Mouse (Mus musculus): Measurements from ENCODE around the gene Capn11.

Gene Capn11

DNA sequence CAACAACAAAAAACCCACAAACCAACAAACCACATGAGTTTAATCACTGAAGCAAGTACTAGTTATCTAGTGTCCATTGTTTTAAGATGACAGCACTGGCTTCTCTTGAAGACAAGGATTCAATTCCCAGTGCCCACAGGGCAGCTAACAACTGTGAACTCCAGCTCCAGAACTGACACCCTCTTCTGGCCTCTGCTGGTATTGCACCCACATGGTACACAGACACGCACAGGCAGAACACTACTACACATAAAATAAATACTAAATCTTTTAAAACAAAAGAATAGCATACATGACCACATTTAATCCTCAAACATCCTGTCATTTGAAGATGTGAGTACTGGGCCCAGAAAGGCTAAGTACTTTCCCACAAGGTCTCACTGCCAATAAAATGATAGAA is 22.5 kb upstream of the Capn11 start:
- DNase-seq, result no peak

DNA sequence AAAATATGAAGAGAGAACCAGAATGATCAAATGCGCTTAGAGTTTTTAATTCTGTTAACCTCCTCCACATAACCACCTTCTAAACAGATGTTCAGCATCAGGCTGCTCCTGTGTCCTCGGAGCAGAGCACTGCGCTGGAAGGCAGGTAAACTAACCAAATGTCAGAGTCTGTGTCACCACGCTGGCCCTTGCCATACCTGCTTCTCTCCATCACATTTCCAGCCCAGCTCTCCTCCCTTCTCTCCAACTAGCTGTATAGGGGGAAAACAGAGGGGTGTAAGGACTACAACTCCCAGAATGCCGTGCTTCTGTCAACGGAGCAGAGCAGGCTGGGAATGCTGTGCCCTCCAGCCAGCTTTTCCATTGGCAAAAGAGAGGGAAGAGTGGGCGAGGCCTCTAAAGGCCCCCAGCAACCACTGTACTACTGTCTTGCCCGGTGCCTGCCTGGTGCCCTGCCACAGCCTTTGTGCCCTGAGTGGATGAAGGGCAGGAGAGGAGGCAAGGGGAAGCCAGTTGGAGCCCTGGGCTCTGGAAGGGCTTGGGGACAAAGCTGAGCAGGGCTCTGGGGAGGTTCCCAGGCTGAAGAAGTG is 21.4 kb upstream of the Capn11 start:
- peak; percentile 41 to 44 for DNase-seq

DNA sequence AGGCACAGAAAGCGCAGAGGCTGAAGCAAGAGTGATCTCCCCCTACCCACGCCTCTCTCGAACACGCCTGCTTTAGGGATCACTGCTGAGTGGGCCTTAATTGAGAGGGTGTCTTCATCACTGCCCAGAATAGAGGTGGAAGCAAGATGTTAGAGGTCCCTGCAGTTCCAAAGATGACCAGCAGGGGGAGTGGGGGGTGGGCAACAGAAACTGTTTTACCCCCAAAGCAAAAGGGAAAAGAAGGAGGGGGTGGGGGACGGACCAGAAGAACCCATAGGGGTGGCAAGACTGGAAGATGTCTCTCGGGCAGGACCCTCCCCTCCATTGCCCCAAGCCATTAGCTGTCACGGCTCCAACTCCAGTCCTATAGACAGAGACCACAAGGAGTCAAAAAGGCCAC is 19.0 kb upstream of the Capn11 start:
- peak in 1 of 2 experiments; percentile 54 for DNase-seq

DNA sequence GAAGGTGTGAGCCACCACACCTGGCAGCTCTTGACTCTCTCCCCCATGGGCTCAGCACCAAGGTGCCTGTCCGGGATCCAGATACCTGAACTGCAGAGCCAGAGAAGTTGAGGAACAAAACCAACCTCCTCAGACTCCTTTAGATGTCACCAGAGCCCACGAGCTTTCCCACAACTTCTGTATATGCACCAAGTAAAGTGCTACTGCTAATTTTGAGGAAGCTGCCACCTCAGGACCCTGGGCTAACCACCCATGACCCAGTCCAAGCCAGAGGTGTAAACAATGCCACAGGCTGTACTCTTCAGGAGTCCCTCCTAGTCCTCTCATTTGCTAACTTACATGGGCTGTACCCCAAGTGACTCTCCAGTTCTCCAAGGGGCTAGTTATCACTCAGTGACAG is 13.5 kb upstream of the Capn11 start:
- no peak for DNase-seq

DNA sequence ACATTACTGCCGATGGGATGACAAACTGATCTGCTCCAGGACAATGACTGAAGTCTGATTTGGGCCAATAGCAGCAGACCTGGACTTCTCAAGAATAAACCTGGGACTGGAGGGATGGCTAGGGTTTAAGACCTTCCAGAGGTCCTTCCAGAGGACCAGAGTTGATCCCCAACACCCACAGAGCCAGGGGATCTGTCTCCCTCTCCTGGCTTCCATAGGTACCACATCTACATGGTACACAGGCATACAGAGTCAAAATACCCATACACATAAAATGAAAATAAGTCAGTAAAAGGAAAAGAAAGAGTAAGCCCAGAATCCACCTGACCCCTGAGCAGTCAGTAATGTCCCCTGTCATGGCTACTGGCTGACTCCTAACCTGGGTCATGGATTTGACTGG is 12.7 kb upstream of the Capn11 start:
- DNase-seq, result no peak

DNA sequence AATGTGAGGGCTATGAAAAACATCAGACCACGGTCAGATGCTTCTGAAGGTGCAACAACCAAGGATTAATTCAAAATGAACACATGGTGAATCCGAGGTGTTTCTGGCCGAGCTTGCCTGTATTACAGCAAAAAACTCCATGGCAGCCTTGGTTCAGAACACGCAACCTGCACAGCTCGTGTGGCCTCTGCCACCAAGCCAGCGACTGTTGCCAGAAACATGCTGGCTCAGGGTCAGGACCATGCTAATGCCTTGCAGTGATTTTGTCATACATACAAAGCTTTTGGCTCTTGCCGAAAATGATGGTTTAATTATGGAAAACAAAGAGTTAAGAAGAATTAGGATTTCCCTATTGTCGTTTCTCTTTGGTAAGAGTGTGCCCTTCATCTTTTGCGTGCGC is 8.9 kb upstream of the Capn11 start:
- no peak for DNase-seq

DNA sequence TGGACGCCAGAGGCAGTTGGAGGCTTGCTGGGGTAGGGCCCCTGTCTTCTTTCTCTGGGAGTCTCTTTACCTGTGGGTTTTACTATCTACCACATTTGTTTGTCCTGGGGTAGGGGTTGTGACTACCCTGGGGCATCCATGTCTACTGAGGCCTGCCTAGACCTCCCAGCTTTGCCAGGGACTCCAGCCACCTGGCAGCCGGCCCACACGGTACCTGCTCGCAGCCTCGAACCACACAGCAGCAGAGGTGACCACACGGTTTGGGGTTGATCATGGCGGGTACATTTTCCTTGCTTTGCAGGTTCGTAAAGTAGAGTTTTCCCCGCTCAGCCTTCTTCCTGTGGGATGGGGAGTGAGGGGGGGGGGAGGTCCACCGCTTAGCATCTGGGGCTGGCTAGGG is 8.4 kb upstream of the Capn11 start:
- DNase-seq, result no peak

DNA sequence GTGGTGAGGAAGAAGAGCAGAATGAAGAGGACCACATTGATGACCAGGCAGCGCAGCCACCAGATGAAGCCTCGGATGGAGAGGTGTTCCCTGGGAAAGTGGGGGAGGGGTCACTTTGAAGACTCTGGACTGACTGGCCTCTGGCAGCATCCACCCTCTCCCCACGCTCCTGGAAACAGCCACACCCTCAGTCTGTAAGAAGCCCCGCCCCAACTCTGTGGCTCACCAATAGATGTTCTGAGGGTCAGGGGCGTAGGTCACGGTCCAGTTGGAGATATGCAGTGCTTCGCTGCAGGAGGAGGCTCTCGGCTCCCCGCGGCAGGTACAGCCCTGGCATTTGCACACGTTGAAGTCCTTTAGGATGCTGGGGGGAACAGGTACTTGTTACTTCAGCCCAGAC is 7.0 kb upstream of the Capn11 start:
- DNase-seq, result no peak

DNA sequence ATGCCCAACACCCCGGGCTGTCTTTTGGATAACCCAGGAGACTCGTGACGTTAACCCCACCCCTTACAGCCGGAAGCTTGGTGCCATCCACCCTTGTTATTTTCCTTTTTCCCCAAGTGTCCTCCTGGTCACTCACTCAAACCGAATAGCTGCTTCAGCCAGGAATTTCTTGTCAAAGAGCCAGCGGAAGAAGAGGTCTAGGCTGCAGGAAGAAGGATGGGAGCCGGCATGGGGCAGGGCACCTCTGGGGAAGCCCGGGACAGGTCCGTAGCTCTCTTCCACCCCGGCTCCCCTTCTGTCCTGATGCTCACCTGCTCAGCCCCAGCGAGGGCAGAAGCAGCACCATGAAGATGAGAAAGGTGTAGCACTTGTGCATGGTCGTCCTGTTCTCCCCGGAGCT is 5.5 kb upstream of the Capn11 start:
- no peak for DNase-seq

DNA sequence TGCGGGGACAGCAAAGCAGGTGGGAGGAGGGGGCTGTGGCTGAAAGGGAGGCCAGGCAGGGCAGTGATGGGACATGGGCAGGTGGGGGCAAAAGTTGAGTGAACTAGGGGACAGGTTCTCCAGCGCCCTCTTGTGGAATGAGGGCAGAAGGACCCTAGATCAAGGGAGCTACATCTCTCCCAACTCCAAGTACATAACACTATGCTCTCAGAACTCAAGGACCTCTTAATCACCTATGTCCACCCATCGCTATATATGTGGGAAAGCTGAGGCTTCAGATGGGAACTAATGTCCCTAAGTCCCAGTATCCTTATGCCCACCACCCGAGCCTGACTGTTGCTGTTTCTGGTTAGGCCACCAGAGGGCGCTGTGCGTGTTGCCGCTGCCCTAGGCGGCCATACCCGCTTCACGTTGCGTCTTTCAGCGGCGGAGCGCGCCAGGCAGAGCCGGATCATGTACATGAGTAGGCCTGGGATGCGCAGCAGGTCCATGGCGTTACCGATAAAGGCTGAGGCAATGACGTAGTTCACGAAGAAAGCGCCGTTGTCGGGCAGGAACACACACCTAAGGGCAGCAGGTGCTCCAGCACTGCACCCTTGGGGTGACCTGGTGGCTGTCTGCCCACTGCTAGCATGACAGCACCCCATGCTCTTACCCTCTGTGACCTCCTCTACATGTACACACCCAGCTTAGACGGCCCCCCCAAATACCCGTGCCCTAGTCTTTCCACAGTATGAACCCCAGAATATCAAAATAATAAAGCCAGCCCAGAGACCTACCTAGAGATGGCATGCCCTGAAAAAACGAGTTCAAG is 4.2 kb upstream of the Capn11 start:
- peak; percentile 42 to 72 for DNase-seq

DNA sequence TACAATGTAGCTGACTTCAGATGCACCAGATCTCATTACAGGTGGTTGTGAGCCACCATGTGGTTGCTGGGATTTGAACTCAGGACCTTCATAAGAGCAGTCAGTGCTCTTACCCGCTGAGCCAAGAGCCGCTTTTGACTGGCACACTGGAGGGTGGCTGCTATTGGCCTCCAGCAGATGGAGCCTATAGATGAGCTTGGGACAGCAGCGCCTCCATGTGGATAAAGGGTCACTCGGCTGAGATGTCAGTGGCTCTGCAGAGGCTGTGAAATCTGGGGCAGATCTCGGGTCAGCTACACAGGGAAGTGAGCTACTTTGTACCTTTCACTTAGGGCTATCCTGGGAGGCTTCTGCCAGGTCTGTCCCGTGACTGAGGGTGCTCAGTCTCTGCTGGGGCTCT is 3.3 kb downstream of the Capn11 start:
- DNase-seq, result no peak

DNA sequence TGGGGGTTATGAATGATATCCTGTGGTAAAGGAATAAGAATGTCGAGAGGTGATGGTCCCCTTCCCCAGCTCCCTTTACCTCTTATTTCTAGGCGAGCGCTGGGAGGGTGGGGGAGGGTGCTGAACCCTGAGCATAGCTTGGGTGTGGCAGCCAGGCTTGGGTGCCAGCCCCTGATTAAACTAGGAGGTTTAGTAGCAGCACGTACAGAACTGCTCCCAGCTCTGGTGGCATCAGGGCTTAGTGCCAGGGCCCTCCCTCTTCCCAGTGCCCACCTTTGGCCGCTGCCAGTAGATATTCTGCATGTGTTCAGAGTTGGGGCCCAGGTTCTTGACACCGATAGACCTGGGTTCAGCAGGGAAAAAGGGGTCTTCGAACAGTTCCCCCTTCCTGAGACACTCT is 5.9 kb downstream of the Capn11 start:
- no peak for DNase-seq

DNA sequence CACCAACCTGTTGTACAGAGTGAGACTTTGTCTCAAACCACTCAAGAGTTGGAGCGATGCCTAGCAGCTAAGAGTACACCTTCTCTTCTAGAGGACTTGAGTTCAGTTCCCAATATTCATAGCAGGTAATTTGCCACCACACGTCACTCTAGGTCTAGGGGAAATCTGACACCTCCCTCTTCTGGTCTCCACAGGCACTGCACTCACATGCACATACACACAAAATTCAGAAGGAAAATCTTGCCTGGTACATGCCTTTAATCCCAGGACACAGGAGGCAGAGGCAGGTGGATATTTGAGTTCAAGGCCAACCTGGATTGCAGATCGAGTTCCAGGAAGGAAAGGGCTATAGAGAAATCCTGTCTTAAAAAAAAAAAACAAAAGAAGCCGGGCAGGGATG is 14.9 kb downstream of the Capn11 start:
- DNase-seq, result no peak

DNA sequence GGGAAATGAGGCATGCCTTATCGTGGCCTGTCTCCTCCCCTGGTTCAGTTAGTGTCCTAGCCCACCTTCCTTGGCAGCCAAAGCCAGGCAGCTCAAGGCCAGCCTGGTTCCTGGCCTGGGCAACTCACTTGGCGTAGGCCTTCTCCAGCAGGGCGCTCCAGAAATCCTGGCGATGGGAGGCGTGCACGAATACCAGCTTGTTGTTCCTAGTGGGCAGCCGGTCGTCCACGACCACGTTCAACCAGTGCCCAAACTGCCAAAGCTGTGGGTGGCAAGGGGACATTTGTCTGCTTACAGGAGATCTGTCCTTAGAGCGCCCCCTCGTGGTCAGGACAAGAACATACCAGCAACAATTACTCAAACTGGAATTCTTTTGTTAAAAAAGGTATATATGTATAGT is 16.4 kb downstream of the Capn11 start:
- DNase-seq, result peak; percentile 27 to 53

DNA sequence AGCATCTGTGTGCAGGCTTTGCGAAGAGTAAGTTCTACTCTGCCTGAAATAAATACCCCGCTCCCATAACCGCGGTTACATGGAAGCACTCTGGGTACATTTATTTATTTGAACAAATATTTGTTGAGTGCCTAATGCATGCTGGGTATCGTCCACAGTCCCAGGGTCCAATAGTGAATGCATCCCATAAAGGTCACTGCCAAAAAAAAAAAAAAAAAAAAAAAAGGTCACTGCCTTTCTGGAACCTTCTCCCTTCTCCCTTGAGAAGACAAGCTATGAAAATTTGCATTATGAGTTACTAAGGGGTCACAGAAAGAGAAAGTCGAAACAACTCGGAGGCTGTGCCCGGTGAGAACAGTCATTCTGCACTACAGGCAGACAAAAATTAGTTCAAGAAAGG is 17.1 kb downstream of the Capn11 start:
- no peak for DNase-seq

DNA sequence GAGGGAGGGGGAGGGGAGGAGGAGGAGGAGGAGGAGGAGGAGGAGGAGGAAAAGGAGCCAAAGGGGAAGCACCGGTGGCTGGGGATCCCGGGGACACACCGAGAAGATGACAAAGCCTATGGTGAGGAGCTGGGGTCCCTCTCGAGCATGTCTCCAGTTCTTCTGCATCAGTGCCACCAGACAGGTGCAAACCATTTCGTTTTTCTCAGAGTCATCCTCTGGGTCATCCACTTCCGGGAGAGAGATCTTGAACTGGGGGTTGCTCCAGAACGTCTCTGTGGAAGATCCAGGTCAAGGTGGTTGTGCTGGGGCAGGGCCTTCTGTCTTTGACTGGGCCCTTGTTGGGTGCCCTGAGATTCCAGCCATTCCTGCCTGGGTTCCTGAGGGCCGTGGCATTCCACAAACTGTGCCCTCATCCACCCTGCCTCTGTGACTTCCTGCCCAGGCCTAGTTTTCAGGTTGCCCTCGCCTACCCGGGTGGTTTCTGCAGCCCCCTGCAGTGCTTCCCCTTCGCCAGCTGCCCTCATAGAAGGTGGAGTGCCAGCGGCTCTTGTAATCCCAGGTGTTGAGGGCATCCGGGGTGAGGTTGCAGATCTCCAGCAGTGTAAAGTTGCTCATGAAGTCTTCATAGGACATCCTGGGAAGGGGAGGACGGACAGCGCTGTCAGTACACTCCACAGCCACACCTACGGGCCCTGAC is 20.4 kb downstream of the Capn11 start:
- DNase-seq, result no peak

DNA sequence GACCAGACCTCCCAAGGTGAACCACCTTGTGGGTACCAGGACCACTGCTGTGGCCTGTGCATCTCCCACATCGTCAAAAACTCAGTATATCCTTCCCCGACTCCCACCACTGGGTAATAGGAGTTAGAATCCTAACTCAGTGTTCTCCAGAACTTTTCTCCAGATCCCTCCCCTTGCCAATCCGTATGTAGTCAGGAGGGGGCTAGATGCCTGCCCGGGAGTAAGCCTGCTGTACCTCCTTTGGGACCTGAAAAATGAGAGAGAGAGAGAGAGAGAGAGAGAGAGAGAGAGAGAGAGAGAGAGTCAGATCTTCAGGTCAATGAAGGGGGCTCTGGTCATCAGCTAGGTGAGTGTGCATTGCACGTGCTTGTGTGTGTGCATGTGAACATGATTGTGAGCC is 25.1 kb downstream of the Capn11 start:
- DNase-seq, result no peak

DNA sequence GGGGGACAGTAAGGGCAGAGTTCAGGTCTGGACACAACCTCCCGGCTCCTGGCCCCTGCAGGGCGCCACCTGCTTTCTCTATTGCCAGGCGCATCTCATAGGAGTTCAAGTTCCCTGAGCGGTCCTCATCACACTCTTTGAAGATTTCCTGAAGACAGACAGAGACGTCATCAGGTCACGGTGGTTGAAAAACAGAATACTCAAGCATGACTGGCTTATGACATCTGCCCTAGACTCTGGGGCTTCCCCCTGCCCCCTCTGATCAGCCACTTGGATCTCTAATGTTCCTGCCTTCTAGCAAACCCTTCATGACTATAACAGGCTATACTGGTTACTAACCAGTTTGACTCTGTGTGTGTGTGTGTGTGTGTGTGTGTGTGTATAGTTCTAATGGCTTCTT is 27.2 kb downstream of the Capn11 start:
- DNase-seq, result no peak

DNA sequence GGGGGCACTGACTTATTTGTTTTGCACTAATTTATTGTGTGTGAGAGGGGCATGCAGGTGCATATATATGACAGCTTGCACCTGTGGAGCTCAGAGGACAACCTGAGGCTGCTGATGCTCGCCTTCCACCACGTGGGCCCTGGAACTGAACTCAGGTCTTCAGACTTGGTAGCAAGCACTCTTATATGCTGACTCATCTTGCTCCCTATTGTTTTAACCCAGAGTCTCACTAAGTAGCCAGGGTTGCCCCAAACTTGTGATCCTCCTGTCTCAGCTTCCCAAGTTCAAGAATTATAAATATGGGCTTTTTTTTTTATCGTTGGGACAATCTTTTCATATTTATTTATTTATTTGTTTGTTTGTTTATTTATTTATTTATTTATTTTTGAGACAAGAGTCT is 28.1 kb downstream of the Capn11 start:
- DNase-seq, result no peak

DNA sequence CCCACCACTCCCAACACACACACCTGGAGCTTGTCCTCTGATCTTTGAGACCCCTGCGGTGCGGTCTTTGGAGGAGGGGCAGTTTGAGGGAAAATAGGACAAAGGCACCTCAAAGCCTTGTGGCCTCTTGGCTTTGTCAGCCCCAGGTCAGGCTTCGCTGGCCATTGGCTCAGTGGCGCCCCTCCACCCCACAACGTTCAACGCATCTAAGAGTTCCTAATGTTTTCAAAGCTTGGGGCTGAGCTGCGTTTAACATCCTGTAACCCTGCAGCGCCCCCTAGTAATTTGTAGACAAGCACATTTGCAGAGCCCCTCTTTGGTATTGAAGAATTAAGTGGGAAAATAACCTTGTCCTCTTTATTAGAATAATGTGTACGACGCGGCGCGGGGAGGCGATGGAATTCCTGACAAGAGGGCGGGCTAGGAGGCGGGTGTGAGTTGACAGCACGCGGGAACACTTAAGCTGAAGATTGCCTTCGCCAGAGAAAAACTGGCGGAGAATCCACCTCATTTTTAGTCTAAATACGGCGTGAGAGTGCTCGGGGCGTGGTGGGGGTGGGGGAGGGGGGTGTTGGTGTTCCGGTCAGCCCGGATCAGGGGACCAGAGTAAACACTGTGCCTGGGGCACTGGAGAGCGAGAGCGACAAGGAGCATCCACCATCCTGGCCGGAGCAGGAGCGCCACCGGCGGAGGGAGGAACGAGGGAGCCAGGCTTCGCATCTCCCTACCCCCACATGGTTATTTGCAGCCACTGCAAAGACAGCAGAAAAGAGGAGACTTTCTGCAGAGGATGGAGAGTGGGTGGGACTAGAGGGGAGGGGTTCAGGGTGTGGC is 29.0 kb downstream of the Capn11 start:
- DNase-seq, result peak; percentile 42 to 61

DNA sequence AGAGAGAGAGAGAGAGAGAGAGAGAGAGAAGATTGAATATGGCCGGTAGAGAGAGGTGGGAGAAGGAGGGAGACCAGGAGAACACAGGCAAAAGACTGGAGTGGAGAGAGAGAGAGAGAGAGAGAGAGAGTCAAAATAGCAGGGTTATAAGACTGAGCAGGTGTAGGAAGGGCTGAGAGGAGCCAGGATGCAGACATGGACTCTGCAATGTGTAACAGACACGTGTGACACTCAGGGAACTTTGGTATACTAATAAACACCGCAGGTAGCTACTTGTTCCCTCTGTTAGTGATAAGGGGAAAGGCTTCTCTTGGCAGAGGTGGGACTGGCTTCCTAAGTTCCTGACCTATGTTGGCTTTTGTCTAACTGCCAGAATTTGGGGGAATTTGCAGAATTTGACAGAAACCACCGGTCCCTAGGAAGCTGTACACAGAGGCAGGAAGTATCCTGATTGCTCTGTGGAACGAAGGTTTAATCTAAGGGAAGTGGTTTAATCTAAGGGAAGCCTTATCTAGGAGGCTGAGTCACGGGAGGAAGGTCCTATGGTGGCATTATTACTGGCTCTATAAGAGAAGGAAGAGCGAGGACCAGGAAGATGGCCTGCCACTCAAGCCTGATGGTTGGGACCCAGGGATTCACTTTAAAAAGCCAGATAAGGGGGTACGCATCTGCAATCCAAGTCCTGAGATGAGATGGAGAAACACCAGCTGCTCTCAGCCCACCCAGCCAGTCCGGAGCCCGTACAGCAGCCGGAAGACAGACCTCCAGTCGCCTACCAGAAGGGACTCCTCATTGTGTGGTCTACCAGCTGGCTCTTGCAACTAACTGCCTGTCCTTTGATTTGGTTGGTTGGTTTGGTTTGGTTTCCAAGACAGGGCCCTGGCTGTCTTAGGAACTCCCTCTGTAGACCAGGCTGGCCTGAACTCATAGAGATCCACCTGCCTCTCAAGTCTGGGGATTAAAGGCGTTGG is 30.0 kb downstream of the Capn11 start:
- DNase-seq, result peak in 1 of 2 experiments; percentile 24

DNA sequence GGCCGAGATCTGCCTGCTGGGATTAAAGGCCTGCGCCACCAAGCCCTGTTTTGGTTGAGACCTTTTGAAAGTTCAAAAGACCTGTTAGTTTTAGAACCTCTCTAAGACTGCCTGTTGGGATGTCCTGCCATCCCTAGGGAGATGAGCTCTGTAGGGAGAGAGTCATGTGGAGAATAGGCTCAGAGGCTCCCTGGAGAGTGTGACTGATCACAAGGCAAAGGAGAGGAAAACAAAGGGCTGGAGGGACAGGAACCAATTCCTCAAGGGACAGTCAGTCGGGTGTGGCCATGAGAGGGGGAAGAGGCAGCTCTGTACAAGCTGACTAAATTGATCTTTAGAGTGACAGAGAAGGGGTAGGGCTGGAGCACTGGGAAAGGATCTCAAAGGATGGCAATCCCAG is 31.0 kb downstream of the Capn11 start:
- no peak for DNase-seq
